ENCODE assay signal across 9 mouse cellular contexts in genomic region chr10:58362745-58363144, GRCm38 (mm10). TPM values are rescaled to one million over a fixed set of nuclear protein-coding genes. Genes with fewer than 3 reads are reported as not detected.
DNase-seq lines count a peak whose midpoint lies in the region; ATAC-seq and TF ChIP-seq lines count a peak whose summit lies in the region.
"Had no signal": no experiment of that assay in that cellular context is flagged by ENCODE, and none has a peak within 500 bp of the region (broad histone marks: within the 10 kb centered on the region; RNA-seq: fewer than 3 reads in every experiment).

No protein-coding gene starts in this region.

- DNase-seq in heart, adult 11 months, result peak; percentile 89
- no peak for DNase-seq in heart, postnatal 4 days
- peak; percentile 28 for DNase-seq in thymus, postnatal 14 days
- DNase-seq in thymus, postnatal 25 days, result no peak
- DNase-seq in liver, embryonic 14.5 days (ENCODE audit: low read depth in 3 of 3, low spot score in 3 of 3), result no peak
- no peak for DNase-seq in spleen, adult 12 weeks (ENCODE audit: low spot score)
- no peak for DNase-seq in gastrocnemius, adult 18-20 months (ENCODE audit: low spot score)

- no peak overlapping the region for H3K4me3 ChIP-seq in liver, embryonic 14.5 days (ENCODE audit: insufficient read depth in 1 of 2, low read depth in 2 of 2, low read length in 2 of 2)
- H3K4me3 ChIP-seq in stomach, embryonic 16.5 days (replicated peaks; ENCODE audit: low read length), result no peak overlapping the region
- H3K4me3 ChIP-seq: neural tube, embryonic 12.5 days had no signal

- WGBS in liver, embryonic 14.5 days (ENCODE audit: insufficient replicate concordance), result 46% methylated on average over 1 of the region's 1 CpGs
- 27% methylated on average over 1 of the region's 1 CpGs for WGBS in stomach, embryonic 16.5 days

- H3K36me3 ChIP-seq in liver, embryonic 14.5 days (replicated peaks; ENCODE audit: control insufficient read depth, insufficient read depth, low read depth), result no peaks in the 10 kb centered on the region; the same call in 1 of the 2 replicates
- no peaks in the 10 kb centered on the region for H3K36me3 ChIP-seq in stomach, embryonic 16.5 days (ENCODE audit: control insufficient read depth, insufficient read depth, low read length)
- H3K36me3 ChIP-seq: neural tube, embryonic 12.5 days had no signal

- ATAC-seq in liver, embryonic 14.5 days (ENCODE audit: insufficient read depth), result no peak
- ATAC-seq in stomach, embryonic 16.5 days (ENCODE audit: insufficient read depth, low FRiP score), result peak; percentile 42; the same call in 1 of the 2 replicates

- H3K9me3 ChIP-seq in liver, embryonic 14.5 days (ENCODE audit: control insufficient read depth, low read length), result no peaks in the 10 kb centered on the region
- H3K9me3 ChIP-seq in stomach, embryonic 16.5 days (replicated peaks; ENCODE audit: control insufficient read depth, low read length), result no peaks in the 10 kb centered on the region
- H3K9me3 ChIP-seq: neural tube, embryonic 12.5 days had no signal

- peak; percentile 58 for TF ChIP-seq CTCF in liver, embryonic 14.5 days (IDR thresholded peaks at IDR 0.05; ENCODE audit: low read depth)

- H3K27ac ChIP-seq in liver, embryonic 14.5 days, result no peak overlapping the region
- no peak overlapping the region for H3K27ac ChIP-seq in stomach, embryonic 16.5 days (ENCODE audit: low read length)
- H3K27ac ChIP-seq: neural tube, embryonic 12.5 days had no signal

- no peaks in the 10 kb centered on the region for H3K27me3 ChIP-seq in liver, embryonic 14.5 days (ENCODE audit: control insufficient read depth, insufficient read depth, low read length)
- H3K27me3 ChIP-seq in stomach, embryonic 16.5 days (ENCODE audit: control insufficient read depth, insufficient read depth, low read length), result no peaks in the 10 kb centered on the region
- H3K27me3 ChIP-seq: neural tube, embryonic 12.5 days had no signal

- peaks cover 20 to 29% of the 10 kb centered on the region in 2 experiments for H3K4me1 ChIP-seq in liver, embryonic 14.5 days (replicated peaks; ENCODE audit: control insufficient read depth in 2 of 2, insufficient read depth in 2 of 2, low read length in 1 of 2)
- H3K4me1 ChIP-seq in stomach, embryonic 16.5 days (ENCODE audit: control insufficient read depth, insufficient read depth, low read length), result peaks cover 10% of the 10 kb centered on the region
- H3K4me1 ChIP-seq: neural tube, embryonic 12.5 days had no signal

- TF ChIP-seq EP300 in liver, embryonic 14.5 days (IDR thresholded peaks at IDR 0.05; ENCODE audit: low read depth), result no peak

- H3K9ac ChIP-seq in liver, embryonic 14.5 days (replicated peaks), result no peak overlapping the region
- no peak overlapping the region for H3K9ac ChIP-seq in stomach, embryonic 16.5 days (ENCODE audit: low read length)
- H3K9ac ChIP-seq: neural tube, embryonic 12.5 days had no signal

- H3K4me2 ChIP-seq in liver, embryonic 14.5 days (ENCODE audit: low read depth), result no peak overlapping the region
- H3K4me2 ChIP-seq in stomach, embryonic 16.5 days (ENCODE audit: low read depth, low read length), result no peak overlapping the region
- H3K4me2 ChIP-seq: neural tube, embryonic 12.5 days had no signal

RNA-seq across cellular contexts. Expression of gene Lims1, which starts 39.5 kb away (rescaled TPM):
- total RNA-seq in heart, postnatal 4 days (2021), result 100 to 1,000 TPM; 223 to 250 TPM
- polyA plus RNA-seq in liver, embryonic 14.5 days (2012; rRNA removed), result 14.4 and 20.9 TPM in 2 replicates
- polyA plus RNA-seq in liver, embryonic 14.5 days (2014; fragmentation: Nextera tagmentation; extraction: Ambion mirVana), result 69.0 and 77.5 TPM in 2 replicates
- 136 and 161 TPM in 2 replicates for polyA plus RNA-seq in stomach, embryonic 16.5 days (2015; fragmentation: Nextera tagmentation; extraction: Ambion mirVana)
- 10 to 100 TPM; 38.1 to 55.4 TPM for total RNA-seq in gastrocnemius, adult 18-20 months (2021)

Comparison
In these comparisons a context has a peak if more than half of its experiments do, and no peak if none do; other contexts are left out.
1. DNase-seq: peak in heart, adult 11 months (single experiment) and thymus, postnatal 14 days (single experiment); none in heart, postnatal 4 days (single experiment), thymus, postnatal 25 days (single experiment), liver, embryonic 14.5 days (0 of 3), spleen, adult 12 weeks (single experiment) and gastrocnemius, adult 18-20 months (single experiment).